Mouse (Mus musculus) erythroblast, embryonic 14.5 days (primary cell): ENCODE results near the gene Slc29a3.

Experiments used
- GATA1 ChIP-seq: IDR thresholded peaks from 2 replicates; pipeline ENCODE4 v1.6.1; 2012; ENCODE audit warnings: low read length, inconsistent platforms, mixed read lengths
- TAL1 ChIP-seq: IDR thresholded peaks from 3 replicates; pipeline ENCODE4 v1.6.1; 2012; ENCODE audit warnings: low read length, inconsistent platforms, mixed read lengths

DNA sequence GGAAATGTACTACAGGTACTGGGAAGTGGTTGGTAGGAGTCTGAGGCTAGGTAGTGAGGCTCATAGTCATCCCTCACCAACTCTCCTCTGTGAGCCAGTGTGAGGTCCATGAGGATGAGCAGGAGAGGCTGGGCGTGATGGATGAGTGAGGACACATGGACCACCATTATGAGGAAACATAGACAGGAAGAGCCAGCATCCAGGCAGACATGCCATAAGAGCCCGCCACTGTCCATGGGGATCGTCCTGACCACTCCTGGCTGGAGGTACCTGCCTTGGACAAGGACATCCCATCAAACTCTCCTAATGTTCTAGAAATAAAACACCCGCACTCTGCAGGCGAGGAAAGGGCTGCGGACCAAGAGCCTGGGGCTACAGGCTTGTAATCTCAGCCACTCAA is 56.2 kb downstream of the Slc29a3 start, which contains the start of gene Cdh23:
- no peak for TF ChIP-seq GATA1
- no peak for TF ChIP-seq TAL1
